Mouse (Mus musculus): Measurements from ENCODE around the gene Gm29735. TPM values are rescaled to one million over a fixed set of nuclear protein-coding genes. Genes with fewer than 3 reads are reported as not detected.

Gm29735 gene
- not detected in 2 replicates for polyA plus RNA-seq (2012)

GRCm38 (mm10) chr7:142157013-142157412 is at the start of gene Gm29735:
Gm29735 (minus strand) TSS chr7:142157113.

GRCm38 (mm10) chr7:142201064-142201463 is 44.2 kb upstream of the Gm29735 start, which contains the start of gene Krtap5-3:
Krtap5-3 (plus strand) TSS chr7:142201364.

GRCm38 (mm10) chr7:142190289-142190688 is 33.4 kb upstream of the Gm29735 start, which contains the start of gene Gm10153:
Gm10153 (minus strand) TSS chr7:142190389.

GRCm38 (mm10) chr7:142175905-142176304 is 19.0 kb upstream of the Gm29735 start, which contains the start of gene Krtap5-2:
Krtap5-2 (minus strand) TSS chr7:142176005.

DNA sequence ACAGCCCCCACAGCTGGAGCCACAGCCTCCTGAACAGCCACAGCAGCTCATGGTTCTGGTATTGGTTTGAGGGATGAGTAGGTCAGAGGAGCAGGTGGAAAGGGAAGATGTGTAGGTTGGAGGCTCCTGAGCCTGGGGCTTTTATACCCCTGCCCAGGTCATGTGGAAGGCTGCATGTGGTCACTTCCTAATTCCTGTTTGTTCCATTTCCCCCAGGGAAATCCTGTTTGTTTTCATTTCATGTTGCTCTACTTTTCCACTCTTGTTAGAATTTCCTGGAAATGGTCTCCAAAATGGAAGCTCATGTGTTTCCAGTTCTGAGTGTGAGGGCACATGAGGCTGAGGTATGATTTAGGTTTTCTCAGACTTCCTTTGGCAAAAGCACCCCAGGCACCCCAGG is 8.7 kb upstream of the Gm29735 start, which contains the start of gene Gm4553:
Gm4553 (minus strand) TSS at position 101 of the 400 bp plus-strand sequence.

GRCm38 (mm10) chr7:142144507-142144906 is 12.4 kb downstream of the Gm29735 start, which contains the start of gene Gm45337:
Gm45337 (minus strand) TSS chr7:142144607.

GRCm38 (mm10) chr7:142135934-142136333 is 21.0 kb downstream of the Gm29735 start, which contains the start of gene Gm39115:
Gm39115 (minus strand) TSS chr7:142136034.

DNA sequence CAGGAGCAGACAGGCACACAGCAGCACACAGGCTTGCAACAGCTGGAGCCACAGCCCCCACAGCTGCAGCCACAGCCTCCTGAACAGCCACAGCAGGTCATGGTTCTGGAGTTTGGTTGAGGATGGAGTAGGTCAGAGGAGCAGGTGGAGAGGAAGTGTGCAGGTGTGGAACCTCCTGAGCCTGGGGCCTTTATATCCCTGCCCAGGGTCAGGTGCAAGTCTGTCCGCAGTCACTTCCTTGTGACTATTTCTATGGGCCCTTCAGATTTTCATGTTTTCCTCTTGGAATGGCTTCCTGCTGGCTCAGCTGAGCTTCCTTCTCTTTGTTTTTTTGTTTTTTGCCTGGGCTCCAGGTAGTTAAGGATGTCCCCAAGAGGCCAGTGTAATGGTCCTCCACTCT is 36.3 kb downstream of the Gm29735 start, which contains the start of gene Gm45618:
Gm45618 (minus strand) TSS at position 101 of the 400 bp plus-strand sequence.

Other genes starting within 250 kb of the Gm29735 start
- gene Tollip, start 238.6 kb downstream of the Gm29735 start, polyA plus RNA-seq (2012), result 58.7 and 65.6 TPM in 2 replicates
- not detected in 2 replicates for gene Brsk2, start 207.4 kb downstream of the Gm29735 start, polyA plus RNA-seq (2012)
- 51.7 TPM in 2 replicates for gene Mob2, start 96.0 kb downstream of the Gm29735 start, polyA plus RNA-seq (2012)
- gene Dusp8, start 61.3 kb downstream of the Gm29735 start, polyA plus RNA-seq (2012), result 2.6 and 3.2 TPM in 2 replicates
- not detected in 2 replicates for gene Gm45618, start 36.4 kb downstream of the Gm29735 start, polyA plus RNA-seq (2012)
- not detected in 2 replicates for gene Gm39115, start 21.1 kb downstream of the Gm29735 start, polyA plus RNA-seq (2012)
- gene Gm45337, start 12.5 kb downstream of the Gm29735 start, polyA plus RNA-seq (2012), result not detected in 2 replicates
- gene Gm4553, start 8.6 kb upstream of the Gm29735 start, polyA plus RNA-seq (2012), result not detected in 2 replicates
- gene Krtap5-2, start 18.9 kb upstream of the Gm29735 start, polyA plus RNA-seq (2012), result not detected in 2 replicates
- gene Gm10153, start 33.3 kb upstream of the Gm29735 start, polyA plus RNA-seq (2012), result not detected in 2 replicates
- gene Krtap5-3, start 44.3 kb upstream of the Gm29735 start, polyA plus RNA-seq (2012), result not detected in 2 replicates
- not detected in 2 replicates for gene Gm7579, start 54.7 kb upstream of the Gm29735 start, polyA plus RNA-seq (2012)
- not detected in 2 replicates for gene Krtap5-5, start 72.9 kb upstream of the Gm29735 start, polyA plus RNA-seq (2012)
- gene Gm40460, start 84.0 kb upstream of the Gm29735 start, polyA plus RNA-seq (2012), result not detected in 2 replicates
- gene Gm2431, start 101.2 kb upstream of the Gm29735 start, polyA plus RNA-seq (2012), result not detected in 2 replicates
- gene Gm4559, start 117.2 kb upstream of the Gm29735 start, polyA plus RNA-seq (2012), result not detected in 2 replicates
- not detected in 2 replicates for gene Krtap5-1, start 140.0 kb upstream of the Gm29735 start, polyA plus RNA-seq (2012)
- not detected in 2 replicates for gene Krtap5-4, start 146.4 kb upstream of the Gm29735 start, polyA plus RNA-seq (2012)
- 2.5 and 2.6 TPM in 2 replicates for gene Ifitm10, start 216.6 kb upstream of the Gm29735 start, polyA plus RNA-seq (2012)
- gene Gm49369, start 225.6 kb upstream of the Gm29735 start, polyA plus RNA-seq (2012), result 62.1 and 84.1 TPM in 2 replicates
- gene Ctsd, start 230.9 kb upstream of the Gm29735 start, polyA plus RNA-seq (2012), result 77.7 and 82.6 TPM in 2 replicates

Measured in megakaryocyte-erythroid progenitor cell, adult 5 weeks (primary cell).